Mouse (Mus musculus) adrenal gland, postnatal 25 days (tissue): ENCODE measurements around the gene Cnksr1. TPM values are rescaled to one million over a fixed set of nuclear protein-coding genes. Genes with fewer than 3 reads are reported as not detected.

Experiments
- DNase-seq: peaks from one replicate; pipeline ENCODE4 v3.0.0; 2021; ENCODE audit warnings: mixed read lengths
- total RNA-seq: library from RNA; stranded (reverse); gene quantifications from 2 replicates; pipeline ENCODE4 v1.2.3, GENCODE M21; 2021

Gene Cnksr1
- total RNA-seq, 1 experiment from 2014 or later = 0.49 TPM

DNA sequence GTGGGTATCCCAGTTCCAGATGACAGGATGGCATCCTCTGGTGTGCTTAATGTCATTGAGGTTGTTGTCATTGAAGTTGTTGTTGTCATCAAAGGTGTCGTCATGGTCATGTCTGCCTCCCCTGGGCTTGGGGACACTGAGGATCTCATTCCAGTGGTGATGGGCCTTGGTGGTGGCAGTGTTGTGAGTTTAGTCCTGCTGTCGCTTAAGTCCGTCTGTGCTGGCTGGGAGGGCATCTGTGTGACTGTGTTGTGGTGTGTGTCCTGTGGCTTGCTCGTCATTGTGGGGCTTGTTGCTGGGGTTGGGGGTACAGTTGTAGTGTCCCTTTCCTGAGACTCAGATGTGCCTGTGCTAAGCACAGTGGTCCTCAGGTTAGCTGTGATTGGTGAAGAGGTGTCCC, 35.3 kb downstream of the Cnksr1 start, which contains the start of gene Gm7534:
Gene Gm7534, minus strand, starts transcription at position 101 of the 400 bp plus-strand sequence.
- no peak for DNase-seq

GRCm38 (mm10) chr4:134199371-134199770, 38.8 kb downstream of the Cnksr1 start:
- DNase-seq = no peak

DNA sequence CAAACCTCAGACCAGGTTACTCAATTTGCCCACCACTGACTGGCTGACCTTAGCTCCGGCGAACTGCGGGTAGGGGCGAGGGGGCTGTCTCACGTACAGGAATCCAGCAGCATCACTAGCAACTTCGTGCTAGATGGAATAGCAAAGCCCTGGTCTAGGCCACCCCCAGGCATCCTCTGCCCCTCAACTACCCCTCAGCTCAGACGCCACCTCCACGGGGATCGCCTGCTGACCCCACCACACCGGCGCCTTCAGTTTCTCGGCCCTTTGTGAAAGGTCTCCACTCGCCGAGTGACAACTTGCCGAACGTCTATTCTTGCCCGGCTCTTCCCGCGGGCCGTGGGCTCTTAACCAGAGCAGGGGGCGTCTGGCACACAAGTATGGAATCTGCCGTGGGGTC, 51.9 kb downstream of the Cnksr1 start:
- DNase-seq = no peak

- no peak for DNase-seq
These were observed 52.6 kb downstream of the Cnksr1 start for GRCm38 (mm10) chr4:134185569-134185968.

GRCm38 (mm10) chr4:134183711-134184110, 54.5 kb downstream of the Cnksr1 start:
- no peak for DNase-seq

- no peak for DNase-seq
These were observed 56.4 kb downstream of the Cnksr1 start for GRCm38 (mm10) chr4:134181825-134182224.

- no peak for DNase-seq
These were observed 57.1 kb downstream of the Cnksr1 start for GRCm38 (mm10) chr4:134181112-134181511.

Other genes starting within 250 kb of the Cnksr1 start
- gene Dhdds, start 237.5 kb downstream of the Cnksr1 start, total RNA-seq = 45.2 and 55.0 TPM in 2 replicates
- not detected in 2 replicates for gene Lin28a, start 219.6 kb downstream of the Cnksr1 start, total RNA-seq
- gene Zfp683, start 184.6 kb downstream of the Cnksr1 start, total RNA-seq = not detected in 2 replicates
- 0.15 TPM in 1 of 2 replicates, not detected in the other for gene Crybg2, start 177.6 kb downstream of the Cnksr1 start, total RNA-seq
- 3.5 and 8.4 TPM in 2 replicates for gene Cd52, start 143.3 kb downstream of the Cnksr1 start, total RNA-seq
- gene Ubxn11, start 135.8 kb downstream of the Cnksr1 start, total RNA-seq = 8.1 and 9.4 TPM in 2 replicates
- gene Sh3bgrl3, start 109.6 kb downstream of the Cnksr1 start, total RNA-seq = 62.5 and 73.2 TPM in 2 replicates
- 15.7 and 19.2 TPM in 2 replicates for gene Cep85, start 51.3 kb downstream of the Cnksr1 start, total RNA-seq
- gene Gm7534, start 35.4 kb downstream of the Cnksr1 start, total RNA-seq = not detected in 2 replicates
- not detected in 2 replicates for gene Catsper4, start 11.0 kb downstream of the Cnksr1 start, total RNA-seq
- not detected in 2 replicates for gene E130218I03Rik, start 5.3 kb upstream of the Cnksr1 start, total RNA-seq
- 8.8 and 10.3 TPM in 2 replicates for gene Zfp593, start 7.2 kb upstream of the Cnksr1 start, total RNA-seq
- not detected in 2 replicates for gene Gm30191, start 8.5 kb upstream of the Cnksr1 start, total RNA-seq
- gene Grrp1, start 15.7 kb upstream of the Cnksr1 start, total RNA-seq = 6.2 and 8.3 TPM in 2 replicates
- gene Pdik1l, start 49.5 kb upstream of the Cnksr1 start, total RNA-seq = 19.7 and 20.2 TPM in 2 replicates
- not detected in 2 replicates for gene Trim63, start 76.7 kb upstream of the Cnksr1 start, total RNA-seq
- 21.1 and 21.5 TPM in 2 replicates for gene Slc30a2, start 104.8 kb upstream of the Cnksr1 start, total RNA-seq
- gene Extl1, start 145.5 kb upstream of the Cnksr1 start, total RNA-seq = 1.7 and 2.1 TPM in 2 replicates
- gene Pafah2, start 157.9 kb upstream of the Cnksr1 start, total RNA-seq = 7.9 and 9.1 TPM in 2 replicates
- gene Stmn1, start 229.9 kb upstream of the Cnksr1 start, total RNA-seq = 75.6 and 87.4 TPM in 2 replicates